Mouse (Mus musculus): ENCODE data around the gene Gm5105. TPM values are rescaled to one million over a fixed set of nuclear protein-coding genes. Genes with fewer than 3 reads are reported as not detected.

Gene Gm5105
- polyA plus RNA-seq, 1 experiment: 0.08 TPM

- H3K27me3 ChIP-seq (ENCODE audit: control insufficient read depth, insufficient read depth, low read length): no peaks in the 10 kb centered on the region
- H3K4me1 ChIP-seq (ENCODE audit: control insufficient read depth, insufficient read depth, low read length): no peaks in the 10 kb centered on the region
- WGBS: 87% methylated on average over 2 of the region's 2 CpGs
- no peak for TF ChIP-seq POLR2A (IDR thresholded peaks at IDR 0.05; ENCODE audit: borderline replicate concordance, insufficient read depth, low read length)
- no peak for DNase-seq
- H3K4me3 ChIP-seq (replicated peaks; ENCODE audit: insufficient read depth, low read depth, low read length): no peak overlapping the region
- no peak overlapping the region for H3K27ac ChIP-seq (ENCODE audit: insufficient read depth, low read length)
Observed at GRCm38 (mm10) chr3:138040938-138041337, 26.2 kb downstream of the Gm5105 start.

DNA sequence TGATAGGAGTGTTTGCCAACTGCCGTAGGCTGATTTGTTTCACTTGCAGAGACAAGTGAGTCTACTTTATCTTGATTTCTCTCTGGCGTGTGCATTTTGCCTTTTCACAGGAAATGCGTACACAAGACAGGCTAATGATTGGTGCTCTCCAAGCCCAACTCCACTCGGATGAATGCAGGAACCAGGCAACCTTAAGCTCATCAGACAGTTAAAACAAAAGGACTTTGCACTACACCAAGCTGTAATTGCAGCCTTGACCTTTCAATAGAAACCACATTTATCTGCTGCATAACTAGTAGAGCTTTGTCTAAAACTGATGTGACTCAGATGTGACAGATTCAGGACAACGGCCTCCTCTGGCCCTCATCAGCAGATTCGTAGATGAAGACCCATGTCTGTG, 33.2 kb downstream of the Gm5105 start:
- no peak for DNase-seq
- peaks cover 5% of the 10 kb centered on the region for H3K4me1 ChIP-seq (ENCODE audit: control insufficient read depth, insufficient read depth, low read length)
- no peaks in the 10 kb centered on the region for H3K27me3 ChIP-seq (ENCODE audit: control insufficient read depth, insufficient read depth, low read length)
- H3K27ac ChIP-seq (ENCODE audit: insufficient read depth, low read length): no peak overlapping the region
- 89% methylated on average over 6 of the region's 6 CpGs for WGBS
- no peak for TF ChIP-seq POLR2A (IDR thresholded peaks at IDR 0.05; ENCODE audit: borderline replicate concordance, insufficient read depth, low read length)
- TF ChIP-seq CTCF (IDR thresholded peaks at IDR 0.05; ENCODE audit: borderline replicate concordance, insufficient read depth, low read depth, low read length): no peak
- H3K4me3 ChIP-seq (replicated peaks; ENCODE audit: insufficient read depth, low read depth, low read length): no peak overlapping the region

DNA sequence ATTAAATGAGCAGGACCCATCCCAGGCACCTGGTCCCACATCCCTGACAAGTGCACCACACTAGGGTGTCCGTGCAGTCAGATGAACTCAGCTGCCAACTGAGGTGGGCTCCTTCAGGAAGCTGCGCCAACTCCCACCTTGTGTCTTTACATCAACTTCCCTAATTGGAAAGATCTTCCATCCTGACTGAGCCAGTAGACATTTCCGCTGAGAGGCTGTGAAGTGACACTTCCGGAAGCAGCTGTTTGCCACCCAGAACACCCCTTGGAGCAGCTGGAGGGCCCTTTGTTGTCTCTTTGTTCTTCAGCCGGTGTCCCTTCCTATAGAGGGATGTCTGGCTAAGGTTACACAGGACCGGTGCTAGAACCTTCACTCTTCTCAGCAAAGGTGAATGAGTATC, 36.6 kb downstream of the Gm5105 start:
- DNase-seq: no peak
- H3K27me3 ChIP-seq (ENCODE audit: control insufficient read depth, insufficient read depth, low read length): no peaks in the 10 kb centered on the region
- peaks cover 24% of the 10 kb centered on the region for H3K4me1 ChIP-seq (ENCODE audit: control insufficient read depth, insufficient read depth, low read length)
- no peak overlapping the region for H3K27ac ChIP-seq (ENCODE audit: insufficient read depth, low read length)
- TF ChIP-seq CTCF (IDR thresholded peaks at IDR 0.05; ENCODE audit: borderline replicate concordance, insufficient read depth, low read depth, low read length) (no peak), POLR2A (IDR thresholded peaks at IDR 0.05; ENCODE audit: borderline replicate concordance, insufficient read depth, low read length) (no peak)
- 94% methylated on average over 6 of the region's 6 CpGs for WGBS
- H3K4me3 ChIP-seq (replicated peaks; ENCODE audit: insufficient read depth, low read depth, low read length): no peak overlapping the region

DNA sequence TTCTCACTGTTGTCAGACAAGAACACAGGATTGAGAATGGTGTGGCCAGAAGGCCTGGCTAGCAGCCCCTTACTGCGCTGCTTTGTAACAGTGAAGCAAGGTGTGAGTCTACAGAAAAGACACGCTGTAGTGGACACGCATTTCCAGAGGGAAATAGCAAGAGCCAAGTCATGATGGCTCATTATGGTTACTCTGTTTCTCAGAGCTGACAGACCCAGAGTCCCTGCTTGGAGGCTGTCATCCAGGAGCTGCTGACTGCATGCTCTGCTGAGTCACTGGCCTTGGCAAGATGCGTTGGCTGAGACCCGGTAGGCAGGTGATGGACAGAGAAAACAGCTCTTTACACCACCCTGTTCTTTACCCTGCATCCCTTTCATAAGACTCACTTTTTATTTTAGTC, 37.8 kb downstream of the Gm5105 start:
- 10% methylated on average over 5 of the region's 5 CpGs for WGBS
- H3K27ac ChIP-seq (ENCODE audit: insufficient read depth, low read length): peak overlapping the region; percentile 37
- H3K4me1 ChIP-seq (ENCODE audit: control insufficient read depth, insufficient read depth, low read length): peaks cover 25% of the 10 kb centered on the region
- TF ChIP-seq CTCF (IDR thresholded peaks at IDR 0.05; ENCODE audit: borderline replicate concordance, insufficient read depth, low read depth, low read length) (no peak), POLR2A (IDR thresholded peaks at IDR 0.05; ENCODE audit: borderline replicate concordance, insufficient read depth, low read length) (no peak)
- no peak overlapping the region for H3K4me3 ChIP-seq (replicated peaks; ENCODE audit: insufficient read depth, low read depth, low read length)
- H3K27me3 ChIP-seq (ENCODE audit: control insufficient read depth, insufficient read depth, low read length): no peaks in the 10 kb centered on the region
- peak; percentile 85 to 95 for DNase-seq

GRCm38 (mm10) chr3:138027575-138028362, 39.4 kb downstream of the Gm5105 start:
- H3K27me3 ChIP-seq (ENCODE audit: control insufficient read depth, insufficient read depth, low read length): no peaks in the 10 kb centered on the region
- 49% methylated on average over 5 of the region's 5 CpGs for WGBS
- peaks cover 27% of the 10 kb centered on the region for H3K4me1 ChIP-seq (ENCODE audit: control insufficient read depth, insufficient read depth, low read length)
- H3K27ac ChIP-seq (ENCODE audit: insufficient read depth, low read length): no peak overlapping the region
- DNase-seq: peak in 1 of 2 experiments; percentile 36
- no peak overlapping the region for H3K4me3 ChIP-seq (replicated peaks; ENCODE audit: insufficient read depth, low read depth, low read length)
- TF ChIP-seq CTCF (IDR thresholded peaks at IDR 0.05; ENCODE audit: borderline replicate concordance, insufficient read depth, low read depth, low read length) (no peak), POLR2A (IDR thresholded peaks at IDR 0.05; ENCODE audit: borderline replicate concordance, insufficient read depth, low read length) (no peak)

GRCm38 (mm10) chr3:138026286-138026685, 40.9 kb downstream of the Gm5105 start:
- TF ChIP-seq POLR2A (IDR thresholded peaks at IDR 0.05; ENCODE audit: borderline replicate concordance, insufficient read depth, low read length): peak; percentile 57; the same call in 1 of the 2 replicates
- no peak for TF ChIP-seq CTCF (IDR thresholded peaks at IDR 0.05; ENCODE audit: borderline replicate concordance, insufficient read depth, low read depth, low read length)
- Histone ChIP-seq H3K4me3 (replicated peaks; ENCODE audit: insufficient read depth, low read depth, low read length) (peak overlapping the region; percentile 31), H3K27ac (ENCODE audit: insufficient read depth, low read length) (peak overlapping the region; percentile 89), H3K4me1 (ENCODE audit: control insufficient read depth, insufficient read depth, low read length) (peaks cover 30% of the 10 kb centered on the region), H3K27me3 (ENCODE audit: control insufficient read depth, insufficient read depth, low read length) (no peaks in the 10 kb centered on the region)
- DNase-seq: peak; percentile 84 to 96
- WGBS: 7% methylated on average over 10 of the region's 10 CpGs

GRCm38 (mm10) chr3:138022651-138023050, 44.5 kb downstream of the Gm5105 start:
- WGBS: 41% methylated on average over 4 of the region's 4 CpGs
- Histone ChIP-seq H3K4me1 (ENCODE audit: control insufficient read depth, insufficient read depth, low read length) (peaks cover 15% of the 10 kb centered on the region; the same call in 1 of the 2 replicates), H3K4me3 (replicated peaks; ENCODE audit: insufficient read depth, low read depth, low read length) (no peak overlapping the region), H3K27ac (ENCODE audit: insufficient read depth, low read length) (no peak overlapping the region), H3K27me3 (ENCODE audit: control insufficient read depth, insufficient read depth, low read length) (no peaks in the 10 kb centered on the region)
- TF ChIP-seq CTCF (IDR thresholded peaks at IDR 0.05; ENCODE audit: borderline replicate concordance, insufficient read depth, low read depth, low read length) (no peak), POLR2A (IDR thresholded peaks at IDR 0.05; ENCODE audit: borderline replicate concordance, insufficient read depth, low read length) (no peak)
- no peak for DNase-seq

GRCm38 (mm10) chr3:138022003-138022402, 45.2 kb downstream of the Gm5105 start:
- no peaks in the 10 kb centered on the region for H3K27me3 ChIP-seq (ENCODE audit: control insufficient read depth, insufficient read depth, low read length)
- peaks cover 12% of the 10 kb centered on the region; the same call in 1 of the 2 replicates for H3K4me1 ChIP-seq (ENCODE audit: control insufficient read depth, insufficient read depth, low read length)
- DNase-seq: no peak
- H3K27ac ChIP-seq (ENCODE audit: insufficient read depth, low read length): no peak overlapping the region
- no peak for TF ChIP-seq POLR2A (IDR thresholded peaks at IDR 0.05; ENCODE audit: borderline replicate concordance, insufficient read depth, low read length)
- H3K4me3 ChIP-seq (replicated peaks; ENCODE audit: insufficient read depth, low read depth, low read length): no peak overlapping the region
- 76% methylated on average over 4 of the region's 4 CpGs for WGBS

Measured in cerebellum, adult 2 months (tissue).